Mouse (Mus musculus) hindbrain, postnatal 0 days (tissue): ENCODE measurements around the gene Nav2. TPM values are rescaled to one million over a fixed set of nuclear protein-coding genes. Genes with fewer than 3 reads are reported as not detected.
A peak's percentile ranks its signal among the peaks of the same experiment; 100 is the strongest.

Experiments used
- ATAC-seq: fragments of 200-750 bp; cut with Nextera tagmentation; 2 replicates; pipeline ENCODE4 v1.8.0; 2017; ENCODE audit warnings: mild to moderate bottlenecking, moderate TSS enrichment, moderate library complexity
- DNase-seq: peaks from one replicate; pipeline ENCODE4 v3.0.0-alpha.2; 2015; ENCODE audit warnings: low spot score
- H3K27ac ChIP-seq: fragments of 300-500 bp; sonication (generic); 2 replicates; pipeline ENCODE4 v1.5.1; 2014; ENCODE audit warnings: mild to moderate bottlenecking
- H3K27me3 ChIP-seq: fragments of 300-500 bp; sonication (generic); 2 replicates; pipeline ENCODE4 v1.6.1; 2014; ENCODE audit warnings: low read length, mixed read lengths; ENCODE audit not compliant: insufficient read depth
- H3K36me3 ChIP-seq: fragments of 300-500 bp; sonication (generic); 2 replicates; pipeline ENCODE4 v1.6.1; 2014; ENCODE audit warnings: low read length, mixed read lengths; ENCODE audit not compliant: insufficient read depth
- H3K4me1 ChIP-seq: fragments of 300-500 bp; sonication (generic); 2 replicates; pipeline ENCODE4 v1.6.1; 2014; ENCODE audit warnings: antibody characterized with exemption, low read length, mixed read lengths; ENCODE audit not compliant: insufficient read depth
- H3K4me2 ChIP-seq: fragments of 300-500 bp; sonication (generic); 2 replicates; pipeline ENCODE4 v1.6.1; 2014; ENCODE audit warnings: low read depth, mild to moderate bottlenecking, low read length, moderate library complexity, mixed read lengths
- H3K4me3 ChIP-seq: fragments of 300-500 bp; sonication (generic); 2 replicates; pipeline ENCODE4 v1.5.1; 2014; ENCODE audit warnings: low read length
- H3K9ac ChIP-seq: fragments of 300-500 bp; sonication (generic); replicated peaks from 2 replicates; pipeline ENCODE4 v1.6.1; 2014; ENCODE audit warnings: mild to moderate bottlenecking, low read length, moderate library complexity, mixed read lengths
- H3K9me3 ChIP-seq: fragments of 300-500 bp; sonication (generic); 2 replicates; pipeline ENCODE4 v1.6.1; 2016; ENCODE audit warnings: low read length, mixed read lengths
- CTCF ChIP-seq: IDR thresholded peaks from 2 replicates; pipeline ENCODE4 v1.5.1; 2016; ENCODE audit warnings: antibody characterized with exemption, control low read depth, low read depth
- WGBS: fragments of 180-500 bp; shearing (Covaris S2); extraction: QIAGEN DNeasy Blood & Tissue Kit; methylation state at CpG from one replicate; pipeline ENCODE4 v1.1.7; 2014; 5-methylcytosine and 5-hydroxymethylcytosine counted together
- polyA plus RNA-seq: library from polyadenylated mRNA; unstranded; fragments of >200 nt; fragmentation: Nextera tagmentation; extraction: Ambion mirVana; gene quantifications from 2 replicates; pipeline ENCODE4 v1.2.1, GENCODE M21; 2015
- total RNA-seq: library from RNA; depleted of rRNA; stranded (reverse); fragments of >200 nt; gene quantifications from 2 replicates; pipeline ENCODE4 v1.2.3, GENCODE M21; 2014

Nav2 gene
- total and polyA plus RNA-seq, 2 experiments from 2014 or later, result 20.1 to 64.7 TPM

DNA sequence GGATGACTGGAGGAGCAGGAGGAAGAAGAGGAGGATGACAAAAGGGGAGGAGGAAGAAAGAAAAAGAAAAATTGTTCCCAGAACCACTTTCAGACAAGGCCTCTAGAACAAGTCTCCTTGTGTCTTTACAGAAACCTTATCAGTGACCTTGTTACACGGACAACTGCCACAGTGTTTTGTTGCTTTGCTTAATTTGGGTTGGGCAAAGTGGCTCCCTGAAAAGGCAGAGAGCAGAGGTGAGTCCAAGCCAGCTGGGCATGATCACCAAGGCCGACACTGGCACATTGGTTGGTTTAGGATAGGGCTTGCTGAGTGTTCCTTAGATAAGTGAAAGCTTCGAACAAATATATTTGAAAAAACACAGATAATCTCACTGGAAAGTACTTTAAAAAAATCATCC lies 327.3 kb downstream of the Nav2 start:
- no peak overlapping the region for H3K4me2 ChIP-seq
- H3K27ac ChIP-seq, result no peak overlapping the region
- 73% methylated on average over 3 of the region's 3 CpGs for WGBS
- H3K9me3 ChIP-seq, result no peaks in the 10 kb centered on the region
- H3K27me3 ChIP-seq, result no peaks in the 10 kb centered on the region
- H3K9ac ChIP-seq, result no peak overlapping the region
- no peak overlapping the region for H3K4me3 ChIP-seq
- no peaks in the 10 kb centered on the region for H3K36me3 ChIP-seq
- H3K4me1 ChIP-seq, result no peaks in the 10 kb centered on the region
- ATAC-seq (no peak), DNase-seq (no peak)
- TF ChIP-seq CTCF, result no peak

- 77% methylated on average over 7 of the region's 7 CpGs for WGBS
Observed at GRCm38 (mm10) chr7:49240461-49240860, 331.9 kb downstream of the Nav2 start.

GRCm38 (mm10) chr7:49241229-49241751 lies 332.8 kb downstream of the Nav2 start:
- H3K4me1 ChIP-seq, result no peaks in the 10 kb centered on the region
- TF ChIP-seq CTCF, result no peak
- ATAC-seq (no peak), DNase-seq (no peak)
- no peak overlapping the region for H3K4me2 ChIP-seq
- no peaks in the 10 kb centered on the region for H3K36me3 ChIP-seq
- H3K27me3 ChIP-seq, result no peaks in the 10 kb centered on the region
- no peak overlapping the region for H3K9ac ChIP-seq
- 48% methylated on average over 3 of the region's 3 CpGs for WGBS
- H3K27ac ChIP-seq, result no peak overlapping the region
- H3K9me3 ChIP-seq, result no peaks in the 10 kb centered on the region
- no peak overlapping the region for H3K4me3 ChIP-seq

More at GRCm38 (mm10) chr7:49240461-49240860, 331.9 kb downstream of the Nav2 start:
- H3K4me1 ChIP-seq, result no peaks in the 10 kb centered on the region
- no peaks in the 10 kb centered on the region for H3K27me3 ChIP-seq
- H3K36me3 ChIP-seq, result no peaks in the 10 kb centered on the region
- no peak overlapping the region for H3K9ac ChIP-seq
- no peaks in the 10 kb centered on the region for H3K9me3 ChIP-seq
- no peak for TF ChIP-seq CTCF
- H3K4me3 ChIP-seq, result no peak overlapping the region
- no peak overlapping the region for H3K4me2 ChIP-seq
- no peak overlapping the region for H3K27ac ChIP-seq
- ATAC-seq (no peak), DNase-seq (no peak)

GRCm38 (mm10) chr7:49242261-49242660 lies 333.7 kb downstream of the Nav2 start:
- Histone ChIP-seq H3K4me2 (no peak overlapping the region), H3K4me1 (no peaks in the 10 kb centered on the region), H3K27me3 (no peaks in the 10 kb centered on the region), H3K27ac (no peak overlapping the region), H3K4me3 (no peak overlapping the region), H3K36me3 (no peaks in the 10 kb centered on the region), H3K9me3 (no peaks in the 10 kb centered on the region), H3K9ac (no peak overlapping the region)
- 43% methylated on average over 5 of the region's 5 CpGs for WGBS
- no peak for TF ChIP-seq CTCF
- ATAC-seq, result no peak
- no peak for DNase-seq

DNA sequence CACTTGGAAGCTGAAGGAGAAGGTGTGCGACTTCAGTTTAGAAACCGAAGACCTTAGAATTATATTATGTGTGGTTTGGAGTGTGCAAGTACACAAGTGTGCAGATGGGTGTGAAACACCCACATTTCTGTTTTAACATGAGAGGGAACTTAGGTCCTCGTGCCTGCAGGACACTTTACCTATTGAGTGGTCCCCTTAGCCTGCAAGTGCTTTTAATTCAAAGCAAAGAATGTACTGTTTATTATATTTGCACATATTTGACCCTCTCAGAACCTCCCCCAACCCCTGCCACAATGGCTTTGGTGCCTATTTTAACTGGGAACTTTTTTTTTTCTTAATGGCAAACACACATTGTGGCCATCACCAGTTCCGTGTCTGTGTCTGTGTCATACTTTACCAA lies 334.6 kb downstream of the Nav2 start:
- ATAC-seq, result no peak
- Histone ChIP-seq H3K9me3 (no peaks in the 10 kb centered on the region), H3K9ac (no peak overlapping the region), H3K4me3 (no peak overlapping the region), H3K36me3 (no peaks in the 10 kb centered on the region), H3K4me2 (no peak overlapping the region), H3K4me1 (peaks cover 6% of the 10 kb centered on the region; the same call in 1 of the 2 replicates), H3K27ac (no peak overlapping the region), H3K27me3 (no peaks in the 10 kb centered on the region)
- TF ChIP-seq CTCF, result no peak
- 90% methylated on average over 4 of the region's 4 CpGs for WGBS
- DNase-seq, result no peak

GRCm38 (mm10) chr7:49245537-49246239 lies 337.2 kb downstream of the Nav2 start:
- WGBS, result under 1% methylated on average over 62 of the region's 68 CpGs
- H3K27ac ChIP-seq, result peak overlapping the region; percentile 84
- H3K4me1 ChIP-seq, result peaks cover 27% of the 10 kb centered on the region
- H3K9ac ChIP-seq, result peak overlapping the region; percentile 69
- H3K9me3 ChIP-seq, result no peaks in the 10 kb centered on the region
- DNase-seq (peak; percentile 98), ATAC-seq (peak; percentile 95)
- peak overlapping the region; percentile 63 for H3K4me3 ChIP-seq
- no peaks in the 10 kb centered on the region for H3K36me3 ChIP-seq
- H3K4me2 ChIP-seq, result peak overlapping the region; percentile 90
- no peaks in the 10 kb centered on the region for H3K27me3 ChIP-seq
- no peak for TF ChIP-seq CTCF

GRCm38 (mm10) chr7:49246240-49246578 lies 337.7 kb downstream of the Nav2 start:
- ATAC-seq (no peak), DNase-seq (no peak)
- peak overlapping the region; percentile 69 for H3K9ac ChIP-seq
- H3K27ac ChIP-seq, result peak overlapping the region; percentile 84
- H3K36me3 ChIP-seq, result no peaks in the 10 kb centered on the region
- H3K9me3 ChIP-seq, result no peaks in the 10 kb centered on the region
- H3K27me3 ChIP-seq, result no peaks in the 10 kb centered on the region
- H3K4me3 ChIP-seq, result peak overlapping the region; percentile 63
- WGBS, result 0% methylated on average over 31 of the region's 31 CpGs
- no peak for TF ChIP-seq CTCF
- H3K4me1 ChIP-seq, result peaks cover 27% of the 10 kb centered on the region
- peak overlapping the region; percentile 90 for H3K4me2 ChIP-seq
